Mouse (Mus musculus) lung, postnatal 0 days (tissue): Measurements from ENCODE around the gene Abraxas2.

Experiments used
- CTCF ChIP-seq: IDR thresholded peaks from 2 replicates; pipeline ENCODE4 v1.5.1; 2016; ENCODE audit warnings: antibody characterized with exemption, mild to moderate bottlenecking
- EP300 ChIP-seq: IDR thresholded peaks from 2 replicates; pipeline ENCODE4 v1.6.1; 2016; ENCODE audit warnings: antibody characterized with exemption, mild to moderate bottlenecking, control low read depth

GRCm38 (mm10) chr7:132814089-132814450, 45.0 kb upstream of the Abraxas2 start:
- TF ChIP-seq EP300: peak; percentile 66
- TF ChIP-seq CTCF: no peak
